Mouse (Mus musculus) adrenal gland, adult (tissue): ENCODE results near the gene Igfbp3.
A peak's percentile ranks its signal among the peaks of the same experiment; 100 is the strongest.

Experiments
- DNase-seq, 2 experiments: peaks; one replicate each; pipeline ENCODE4 v3.0.0; 2022 to 2023; ENCODE audit warnings: low spot score in 1 of 2; ENCODE audit not compliant: inconsistent age in 2 of 2

The Igfbp3 gene

DNA sequence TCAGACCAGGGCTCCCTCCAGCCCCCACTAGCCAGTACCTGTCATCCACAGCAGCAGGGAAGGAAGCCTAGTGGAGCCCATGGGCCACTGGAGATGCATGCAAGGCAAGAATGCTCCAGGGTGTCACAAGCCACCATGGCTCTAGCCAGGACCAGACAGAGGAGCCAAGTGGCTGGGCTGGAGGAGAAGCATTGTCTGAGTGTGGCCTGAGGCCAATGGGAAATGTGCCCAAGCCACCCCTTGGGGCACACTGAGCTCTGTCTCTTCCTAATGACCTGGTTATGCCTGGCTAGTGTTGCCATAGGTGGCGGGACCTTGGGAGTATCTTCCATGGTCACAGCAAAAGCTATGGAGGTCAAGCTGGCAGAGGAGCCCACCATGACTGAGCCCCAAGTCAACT is 44.1 kb downstream of the Igfbp3 start:
- no peak for DNase-seq

- DNase-seq, result no peak
Measured at GRCm38 (mm10) chr11:7164416-7164815, 49.3 kb downstream of the Igfbp3 start.

DNA sequence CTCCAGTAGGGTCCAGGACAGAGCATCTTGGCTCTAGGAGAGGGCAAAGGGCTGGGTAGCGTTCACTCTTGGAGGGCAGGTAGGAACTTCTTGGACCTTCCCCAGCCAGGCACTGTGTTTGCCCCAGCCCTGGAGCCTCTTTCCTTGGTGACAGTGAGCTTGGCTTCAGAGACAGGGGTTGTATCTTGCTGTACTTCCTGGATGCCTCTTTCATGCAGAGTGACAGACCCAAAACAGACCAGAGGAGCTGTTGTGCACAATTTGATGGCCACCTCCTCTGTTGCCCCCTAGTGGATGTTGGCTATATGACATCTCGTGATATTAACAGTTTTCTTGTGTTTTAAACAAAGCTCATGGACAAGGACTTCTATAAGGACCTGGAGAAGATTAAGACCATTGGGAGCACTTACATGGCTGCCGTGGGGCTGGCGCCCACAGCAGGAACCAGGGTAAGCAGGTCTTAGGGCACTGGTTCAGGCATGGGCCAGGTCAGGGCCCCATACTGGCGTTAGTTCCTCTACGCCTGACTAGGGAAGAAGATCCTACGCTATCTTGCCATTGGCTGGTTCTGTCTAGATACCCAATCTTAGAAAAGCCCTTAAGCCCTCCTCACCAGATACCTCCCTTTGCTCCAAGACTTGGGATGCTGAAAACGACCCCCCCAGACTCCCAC is 52.1 kb downstream of the Igfbp3 start:
- DNase-seq, result peak in 1 of 2 experiments; percentile 64

- no peak for DNase-seq
Measured at GRCm38 (mm10) chr11:7160637-7161101, 53.1 kb downstream of the Igfbp3 start.

DNA sequence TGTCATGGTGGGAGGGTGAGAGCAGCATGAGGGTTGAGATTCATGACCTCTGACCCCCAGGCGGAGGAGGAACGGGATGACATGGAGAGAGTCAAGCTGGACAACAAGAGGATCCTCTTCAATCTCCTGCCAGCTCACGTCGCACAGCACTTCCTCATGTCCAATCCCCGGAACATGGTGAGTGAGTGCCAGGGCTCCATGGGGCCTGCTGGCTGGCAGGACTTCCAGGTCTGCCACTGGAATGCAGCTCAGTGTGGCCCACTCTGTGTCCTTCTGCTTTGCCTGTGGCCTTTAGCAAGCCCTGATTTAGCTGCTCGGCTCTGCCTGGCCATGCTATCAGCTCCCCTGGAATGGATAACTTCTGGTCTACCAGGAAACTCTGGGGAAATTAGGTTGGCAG is 53.6 kb downstream of the Igfbp3 start:
- no peak for DNase-seq

DNA sequence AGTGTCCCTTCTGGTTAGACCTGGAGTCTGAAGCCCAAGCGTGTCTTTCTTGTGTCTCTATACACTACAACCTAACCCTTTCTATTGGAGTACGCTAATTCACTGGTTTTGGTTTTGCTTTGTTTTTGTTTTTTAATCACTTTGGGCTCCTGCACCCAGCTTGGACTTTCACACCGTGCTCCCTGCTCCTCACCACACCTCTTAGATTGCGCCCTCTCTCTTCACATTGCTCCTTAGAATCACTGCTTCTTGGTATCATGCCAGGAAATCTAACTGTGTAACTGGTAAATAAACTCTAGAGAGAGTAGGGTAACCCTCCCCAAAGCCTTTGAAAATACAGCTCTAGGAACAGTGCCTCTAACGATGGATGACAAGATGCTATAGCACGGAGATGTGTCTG is 55.5 kb downstream of the Igfbp3 start:
- no peak for DNase-seq

DNA sequence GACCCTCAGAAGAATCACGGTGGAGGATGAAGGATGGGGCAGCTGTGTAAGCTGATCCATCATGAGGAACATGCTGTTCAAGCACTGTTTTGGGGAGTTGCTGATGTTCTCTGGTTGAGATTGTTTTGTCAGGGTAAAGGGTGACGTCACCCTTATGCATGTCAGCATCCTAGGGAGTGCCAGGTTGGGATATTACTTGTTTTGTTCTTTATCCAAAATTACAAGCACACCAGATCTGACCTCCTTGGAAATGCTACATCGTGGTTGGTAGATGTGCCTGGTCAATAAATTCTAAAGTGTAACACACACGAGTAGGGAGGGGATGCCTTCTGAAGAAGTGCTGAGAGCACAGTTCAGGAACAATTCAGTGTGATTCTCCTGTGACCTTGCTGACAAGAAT is 57.3 kb downstream of the Igfbp3 start:
- DNase-seq, result no peak
